Mouse (Mus musculus) CH12.LX (cell line): ENCODE data around the gene Prom2. TPM values are rescaled to one million over a fixed set of nuclear protein-coding genes. Genes with fewer than 3 reads are reported as not detected.
A peak's percentile ranks its signal among the peaks of the same experiment; 100 is the strongest.

Experiments
- DNase-seq: peaks from one replicate; pipeline ENCODE4 v3.0.0-alpha.2; 2013; ENCODE audit errors: extremely low read depth
- H3K27ac ChIP-seq: 2 replicates; pipeline ENCODE4 v1.5.1; 2012; ENCODE audit warnings: low read depth, mild to moderate bottlenecking, control low read depth, moderate library complexity; ENCODE audit not compliant: insufficient read depth
- H3K27me3 ChIP-seq: replicated peaks from 2 replicates; pipeline ENCODE3; 2012; ENCODE audit warnings: inconsistent platforms
- H3K36me3 ChIP-seq, 2 experiments: replicated peaks in 1 of 2; 2 replicates each; pipeline versions ENCODE3 to v1.6.1; 2012; ENCODE audit warnings: inconsistent platforms in 1 of 2, low read length in 1 of 2, mild to moderate bottlenecking in 1 of 2, mixed read lengths in 1 of 2, moderate library complexity in 1 of 2; ENCODE audit not compliant: control insufficient read depth in 1 of 2, insufficient read depth in 1 of 2
- H3K4me1 ChIP-seq, 2 experiments: 2 replicates each; pipeline ENCODE4 v1.6.1; 2012; ENCODE audit warnings: inconsistent platforms in 1 of 2, moderate library complexity in 1 of 2; ENCODE audit not compliant: insufficient read depth in 2 of 2, control insufficient read depth in 1 of 2
- H3K4me2 ChIP-seq: 2 replicates; pipeline ENCODE4 v1.6.1; 2012; ENCODE audit warnings: low read depth, mild to moderate bottlenecking, control low read depth; ENCODE audit not compliant: poor library complexity, insufficient read depth, severe bottlenecking
- H3K4me3 ChIP-seq, 3 experiments: fragments of 150-350 bp in 1 of 3; sonication (generic) in 1 of 3; replicated peaks in 1 of 3; 2 replicates each; pipeline versions ENCODE3 to v1.5.1; 2011 to 2012; ENCODE audit warnings: low read depth in 2 of 3, low read length in 2 of 3, mild to moderate bottlenecking in 2 of 3, moderate library complexity in 2 of 3, control low read depth in 1 of 3, improper control_type of control experiment in 1 of 3, inconsistent platforms in 1 of 3, mixed read lengths in 1 of 3; ENCODE audit not compliant: poor library complexity in 1 of 3
- H3K79me2 ChIP-seq: replicated peaks from 2 replicates; pipeline ENCODE4 v1.6.1; 2012; ENCODE audit warnings: mild to moderate bottlenecking, moderate library complexity; ENCODE audit not compliant: control insufficient read depth, poor library complexity, insufficient read depth, severe bottlenecking; ENCODE audit errors: extremely low read depth
- H3K9ac ChIP-seq: 2 replicates; pipeline ENCODE4 v1.6.1; 2012; ENCODE audit warnings: low read depth, mild to moderate bottlenecking, control low read depth, moderate library complexity; ENCODE audit not compliant: insufficient read depth
- H3K9me3 ChIP-seq: replicated peaks from 2 replicates; pipeline ENCODE3; 2012; ENCODE audit warnings: low read length, inconsistent platforms, mixed read lengths
- BHLHE40 ChIP-seq: IDR thresholded peaks from 2 replicates; pipeline ENCODE4 v1.6.1; 2011; ENCODE audit warnings: mild to moderate bottlenecking, low read depth, low read length, improper control_type of control experiment
- CTCF ChIP-seq, 2 experiments: IDR thresholded peaks in 1 of 2; conservative IDR thresholded peaks in 1 of 2; 2 replicates each; pipeline ENCODE4 v1.5.1; 2011 to 2012; ENCODE audit warnings: low read depth in 2 of 2, low read length in 2 of 2, improper control_type of control experiment in 1 of 2, inconsistent platforms in 1 of 2, mild to moderate bottlenecking in 1 of 2, moderate library complexity in 1 of 2
- ELF1 ChIP-seq: IDR thresholded peaks from 2 replicates; pipeline ENCODE4 v1.6.1; 2014; ENCODE audit warnings: low read depth, mild to moderate bottlenecking, inconsistent platforms, low read length, improper control_type of control experiment
- EP300 ChIP-seq: IDR thresholded peaks from 2 replicates; pipeline ENCODE4 v1.6.1; 2011; ENCODE audit warnings: low read length, improper control_type of control experiment
- KAT2A ChIP-seq: IDR thresholded peaks from 2 replicates; pipeline ENCODE4 v1.6.1; 2012; ENCODE audit warnings: low read length, improper control_type of control experiment, inconsistent platforms; ENCODE audit not compliant: insufficient replicate concordance
- MAFK ChIP-seq: IDR thresholded peaks from 2 replicates; pipeline ENCODE4 v1.6.1; 2011; ENCODE audit warnings: low read length, improper control_type of control experiment; ENCODE audit not compliant: insufficient replicate concordance
- MAX ChIP-seq: IDR thresholded peaks from 2 replicates; pipeline ENCODE4 v1.6.1; 2011; ENCODE audit warnings: low read length, improper control_type of control experiment
- MAZ ChIP-seq: IDR thresholded peaks from 2 replicates; pipeline ENCODE4 v1.6.1; 2012; ENCODE audit warnings: low read depth, mild to moderate bottlenecking, inconsistent platforms, low read length, improper control_type of control experiment, moderate library complexity
- MEF2A ChIP-seq: IDR thresholded peaks from 2 replicates; pipeline ENCODE4 v1.6.1; 2014; ENCODE audit warnings: low read depth, mild to moderate bottlenecking, inconsistent platforms, low read length, improper control_type of control experiment, borderline replicate concordance
- MXI1 ChIP-seq: IDR thresholded peaks from 2 replicates; pipeline ENCODE4 v1.6.1; 2011; ENCODE audit warnings: mild to moderate bottlenecking, low read depth, low read length, improper control_type of control experiment
- MYC ChIP-seq: IDR thresholded peaks from 2 replicates; pipeline ENCODE4 v1.6.1; 2011; ENCODE audit warnings: low read depth, mild to moderate bottlenecking, improper control_type of control experiment, low read length
- NELFE ChIP-seq: IDR thresholded peaks from 2 replicates; pipeline ENCODE4 v1.6.1; 2011; ENCODE audit warnings: low read depth, low read length, improper control_type of control experiment
- PAX5 ChIP-seq: IDR thresholded peaks from 2 replicates; pipeline ENCODE4 v1.6.1; 2012; ENCODE audit warnings: low read length, inconsistent platforms, mixed read lengths
- POLR2AphosphoS2 ChIP-seq: IDR thresholded peaks from 2 replicates; pipeline ENCODE4 v1.6.1; 2011; ENCODE audit warnings: low read depth, low read length, improper control_type of control experiment
- RAD21 ChIP-seq: IDR thresholded peaks from 2 replicates; pipeline ENCODE4 v1.6.1; 2011; ENCODE audit warnings: low read depth, mild to moderate bottlenecking, low read length, improper control_type of control experiment, moderate library complexity
- RCOR1 ChIP-seq: conservative IDR thresholded peaks from 2 replicates; pipeline ENCODE4 v1.6.1; 2012; ENCODE audit warnings: low read depth, mild to moderate bottlenecking, inconsistent platforms, low read length, improper control_type of control experiment
- SIN3A ChIP-seq: IDR thresholded peaks from 2 replicates; pipeline ENCODE4 v1.6.1; 2012; ENCODE audit warnings: low read length, improper control_type of control experiment, inconsistent platforms
- SMC3 ChIP-seq: IDR thresholded peaks from 2 replicates; pipeline ENCODE4 v1.6.1; 2011; ENCODE audit warnings: low read depth, low read length, improper control_type of control experiment
- TCF12 ChIP-seq: IDR thresholded peaks from 2 replicates; pipeline ENCODE4 v1.6.1; 2014; ENCODE audit warnings: low read depth, mild to moderate bottlenecking, inconsistent platforms, low read length, improper control_type of control experiment
- USF1 ChIP-seq: IDR thresholded peaks from 2 replicates; pipeline ENCODE4 v1.6.1; 2014; ENCODE audit warnings: low read depth, mild to moderate bottlenecking, inconsistent platforms, low read length, improper control_type of control experiment
- ZKSCAN1 ChIP-seq: IDR thresholded peaks from 2 replicates; pipeline ENCODE4 v1.6.1; 2012; ENCODE audit warnings: low read depth, inconsistent platforms, low read length, improper control_type of control experiment, borderline replicate concordance
- ZMIZ1 ChIP-seq: IDR thresholded peaks from 2 replicates; pipeline ENCODE4 v1.6.1; 2012; ENCODE audit warnings: low read depth, mild to moderate bottlenecking, inconsistent platforms, low read length, improper control_type of control experiment
- dilution Hi-C: fragments of 300-500 bp; cut with MboI; formaldehyde crosslinking; loops from 2 replicates; pipeline ENCODE4 v1.14.3; 2020; ENCODE audit warnings: low sequenced_read_pairs; ENCODE audit not compliant: extremely low pct_unique_long_range_greater_than_20kb, extremely low pct_ligation_motif_present
- in situ Hi-C: fragments of 300-500 bp; cut with MboI; formaldehyde crosslinking; loops from 3 replicates; pipeline ENCODE4 v1.14.3; 2019; ENCODE audit warnings: low sequenced_read_pairs, low pct_ligation_motif_present, low pct_unique_long_range_greater_than_20kb, mixed read lengths
- polyA plus RNA-seq: library from polyadenylated mRNA; unstranded; fragments of >175 nt; gene quantifications from 2 replicates; pipeline ENCODE4 v1.2.1, GENCODE M21; 2012; ENCODE audit warnings: low read depth; ENCODE audit not compliant: insufficient read length
- total RNA-seq, 2 experiments: library from RNA; depleted of rRNA; stranded (reverse); fragments of 300-350 nt in 1 of 2; fragments of >200 nt in 1 of 2; gene quantifications; 2 replicates each; pipeline ENCODE4 v1.2.3; 2012 to 2014

Gene Prom2
- total and polyA plus RNA-seq, 3 experiments: not detected

GRCm38 (mm10) chr2:127590204-127590603, 48.9 kb upstream of the Prom2 start (continued):
- TF ChIP-seq POLR2AphosphoS2 (peak; percentile 66; the same call in 1 of the 2 replicates), TCF12 (0 out of 2 replicates have a peak, but pooled peaks have one; percentile 43), USF1 (no peak), MEF2A (no peak), CTCF (conservative IDR thresholded peaks at IDR 0.05 in 1 of 2, IDR thresholded peaks at IDR 0.05 in 1 of 2; ENCODE audit: low read depth in 2 of 2, low read length in 2 of 2) (no peak), NELFE (peak; percentile 68), ZKSCAN1 (no peak), EP300 (no peak), MYC (0 out of 2 replicates have a peak, but pooled peaks have one; percentile 56), MXI1 (peak; percentile 74; the same call in 1 of the 2 replicates), RCOR1 (no peak), SIN3A (peak; percentile 72), ELF1 (0 out of 2 replicates have a peak, but pooled peaks have one; percentile 10), MAZ (no peak), KAT2A (no peak), ZMIZ1 (no peak), MAFK (no peak), PAX5 (no peak), RAD21 (no peak)

GRCm38 (mm10) chr2:127588897-127589296, 47.6 kb upstream of the Prom2 start:
- Histone ChIP-seq H3K4me1 (peaks cover 2 to 45% of the 10 kb centered on the region in 2 experiments; a peak in 2 of 4 replicates), H3K27ac (peak overlapping the region; percentile 64), H3K9ac (peak overlapping the region; percentile 9), H3K36me3 (peaks cover 17 to 26% of the 10 kb centered on the region in 2 experiments), H3K79me2 (peaks cover 35% of the 10 kb centered on the region), H3K4me3 (peak overlapping the region; percentile 76 to 94 (median 90)), H3K4me2 (peak overlapping the region; percentile 94), H3K27me3 (no peaks in the 10 kb centered on the region), H3K9me3 (no peaks in the 10 kb centered on the region)
- peak; percentile 3 for DNase-seq
- in situ Hi-C loops: no loop called here
- TF ChIP-seq MAX: peak; percentile 49; the same call in 1 of the 2 replicates
- peak; percentile 11; the same call in 1 of the 2 replicates for TF ChIP-seq SIN3A
- peak; percentile 49; the same call in 1 of the 2 replicates for TF ChIP-seq TCF12
- peak; percentile 45; the same call in 1 of the 2 replicates for TF ChIP-seq MXI1
- TF ChIP-seq BHLHE40: peak; percentile 76
- TF ChIP-seq ELF1: peak; percentile 69
- no peak for TF ChIP-seq SMC3
- no peak for TF ChIP-seq PAX5
- dilution Hi-C loops: no loop called here
